Mouse (Mus musculus) forebrain, postnatal 0 days (tissue): ENCODE measurements around the gene Btbd35f29. TPM values are rescaled to one million over a fixed set of nuclear protein-coding genes. Genes with fewer than 3 reads are reported as not detected.

ENCODE experiments used
- polyA plus RNA-seq: library from polyadenylated mRNA; unstranded; fragments of >200 nt; fragmentation: Nextera tagmentation; extraction: Ambion mirVana; gene quantifications from 2 replicates; pipeline ENCODE4 v1.2.1, GENCODE M21; 2015
- total RNA-seq: library from RNA; depleted of rRNA; stranded (reverse); fragments of >200 nt; gene quantifications from 2 replicates; pipeline ENCODE4 v1.2.3, GENCODE M21; 2014; rRNA removed

Btbd35f29 gene
- total and polyA plus RNA-seq, 2 experiments from 2014 or later: not detected

Other genes with a start within 250 kb of the Btbd35f29 start
- gene Spin2f, start 136.2 kb downstream of the Btbd35f29 start, total RNA-seq: not detected in 2 replicates
- not detected in 2 replicates for gene Spin2f, start 136.2 kb downstream of the Btbd35f29 start, polyA plus RNA-seq
- gene Btbd35f26, start 218.8 kb downstream of the Btbd35f29 start, total RNA-seq: not detected in 2 replicates
- gene Btbd35f26, start 218.8 kb downstream of the Btbd35f29 start, polyA plus RNA-seq: not detected in 2 replicates